Mouse (Mus musculus): Measurements from ENCODE around the gene Slc17a9. TPM values are rescaled to one million over a fixed set of nuclear protein-coding genes. Genes with fewer than 3 reads are reported as not detected.

Gene Slc17a9
- polyA plus RNA-seq, 1 experiment, result 0.70 TPM

DNA sequence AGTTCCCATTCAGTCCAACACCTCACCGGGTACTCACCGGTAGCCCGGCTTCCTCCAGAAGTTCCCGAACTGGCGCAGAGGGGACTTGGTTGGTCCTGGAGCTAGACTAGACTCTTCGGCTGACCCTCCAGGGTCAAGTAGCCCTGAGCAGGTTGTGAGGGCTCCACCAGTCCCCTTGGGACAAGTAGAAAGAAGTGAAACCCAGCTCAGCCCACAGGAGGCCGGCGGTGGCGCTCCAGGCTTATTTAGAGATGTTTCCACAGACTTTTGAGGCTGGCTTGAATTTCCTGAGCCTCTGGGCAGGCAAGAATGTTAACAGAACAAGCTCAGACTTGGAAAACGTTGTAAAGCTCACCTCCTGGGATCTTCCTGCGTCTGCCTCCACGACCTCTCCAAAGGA is 50.2 kb downstream of the Slc17a9 start:
- TF ChIP-seq GATA1 (IDR thresholded peaks at IDR 0.05; ENCODE audit: low read length), result no peak

DNA sequence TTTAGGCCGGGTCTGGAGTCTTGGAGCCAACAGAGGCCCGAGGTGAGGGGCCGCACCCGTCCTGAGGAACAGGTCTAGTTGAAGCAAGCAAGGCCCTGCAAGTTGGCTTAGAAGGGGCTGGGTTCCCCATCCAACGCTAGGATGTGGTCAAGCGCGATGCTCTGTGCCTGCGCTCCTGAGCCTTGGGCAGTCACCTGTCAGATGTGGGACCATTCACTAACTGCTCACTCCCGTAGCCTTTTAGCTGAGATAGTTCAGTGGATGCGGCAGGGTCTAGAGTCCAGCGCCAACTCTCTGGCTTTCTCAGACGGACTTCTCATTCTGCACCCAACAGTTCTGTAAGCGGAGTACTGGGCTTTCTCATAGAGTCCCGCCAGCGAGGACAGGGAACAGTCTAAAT is 50.6 kb downstream of the Slc17a9 start:
- no peak for TF ChIP-seq GATA1 (IDR thresholded peaks at IDR 0.05; ENCODE audit: low read length)

DNA sequence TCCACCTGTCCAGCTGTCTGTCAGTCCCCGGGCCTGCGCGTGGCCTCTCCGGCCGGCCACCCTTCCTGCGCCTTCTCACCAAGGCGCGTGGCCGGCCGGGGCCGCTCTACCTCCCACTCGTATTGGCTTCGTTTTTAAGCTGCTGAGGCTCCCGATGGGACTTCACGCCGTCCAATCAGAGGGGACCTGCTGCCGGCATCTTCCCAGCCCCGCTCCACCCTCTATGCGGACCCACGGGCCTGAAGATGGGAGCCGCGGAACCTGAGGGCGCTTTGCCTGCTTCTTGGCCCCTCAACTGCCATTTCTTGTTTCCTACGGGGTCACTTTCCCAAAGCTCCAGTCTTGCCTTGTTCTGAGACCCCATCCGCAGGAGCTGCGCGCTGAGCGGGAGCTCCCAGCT is 51.7 kb downstream of the Slc17a9 start, which contains the start of gene Bhlhe23:
TSS of gene Bhlhe23 (minus strand) at position 108 of the 400 bp plus-strand sequence.
- TF ChIP-seq GATA1 (IDR thresholded peaks at IDR 0.05; ENCODE audit: low read length), result no peak

DNA sequence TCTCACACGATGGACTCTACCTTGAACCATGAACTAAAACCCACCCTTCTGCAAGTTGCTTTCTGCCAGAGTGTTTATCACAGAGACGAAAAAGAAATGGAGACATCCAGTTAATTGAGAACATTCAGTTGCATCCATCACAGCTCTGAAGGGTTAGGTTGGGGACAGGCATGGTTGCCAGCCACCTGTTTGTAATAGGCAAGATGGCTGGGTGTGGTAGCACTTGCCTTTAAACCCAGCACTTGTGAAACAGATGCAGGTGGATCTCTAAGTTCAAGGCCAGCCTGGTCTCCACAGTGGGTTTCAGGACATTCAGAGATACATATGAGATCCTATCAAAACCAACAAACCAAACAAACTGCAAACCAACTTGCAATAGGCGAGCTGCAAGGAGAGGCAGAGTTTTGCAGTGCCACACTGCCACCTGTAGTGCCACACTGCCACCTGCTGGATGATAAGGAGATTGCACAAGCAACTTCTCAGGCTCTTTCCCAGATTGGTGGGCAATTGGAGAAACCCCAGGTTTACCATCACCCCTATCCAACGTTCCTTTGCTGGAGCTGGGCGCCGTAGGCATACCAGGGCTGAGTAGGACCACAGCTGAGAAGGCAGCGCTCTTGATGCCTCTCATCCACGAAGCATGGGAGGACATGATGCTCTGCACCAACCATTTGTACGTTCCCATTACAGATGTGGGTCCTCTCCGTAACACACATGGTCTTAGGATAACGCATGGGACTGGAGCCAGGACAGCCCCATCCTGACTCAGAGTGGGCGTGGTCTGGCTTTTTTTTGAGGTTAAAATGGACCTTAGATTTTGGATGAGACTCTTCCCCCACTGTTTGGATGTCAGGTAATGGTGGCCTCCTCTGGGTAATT is 54.4 kb downstream of the Slc17a9 start:
- TF ChIP-seq GATA1 (IDR thresholded peaks at IDR 0.05; ENCODE audit: low read length), result no peak

DNA sequence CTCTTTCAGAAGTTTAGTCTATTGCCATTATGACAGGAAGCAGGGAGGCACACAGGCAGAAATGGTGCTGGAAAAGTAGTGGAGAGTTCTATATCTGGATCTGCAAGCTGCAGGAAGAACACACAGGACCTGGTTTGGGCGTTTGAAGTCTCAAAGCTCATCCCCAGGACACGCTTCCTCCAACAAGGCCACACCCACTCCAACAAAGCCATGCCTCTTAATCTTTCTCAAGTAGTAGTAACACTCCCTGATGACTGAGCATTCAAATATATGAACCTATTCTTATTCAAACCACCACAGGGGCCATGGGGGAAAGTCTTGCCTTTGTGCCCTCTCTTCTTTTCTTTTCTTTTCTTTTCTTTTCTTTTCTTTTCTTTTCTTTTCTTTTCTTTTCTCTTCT is 55.2 kb downstream of the Slc17a9 start:
- no peak for TF ChIP-seq GATA1 (IDR thresholded peaks at IDR 0.05; ENCODE audit: low read length)

DNA sequence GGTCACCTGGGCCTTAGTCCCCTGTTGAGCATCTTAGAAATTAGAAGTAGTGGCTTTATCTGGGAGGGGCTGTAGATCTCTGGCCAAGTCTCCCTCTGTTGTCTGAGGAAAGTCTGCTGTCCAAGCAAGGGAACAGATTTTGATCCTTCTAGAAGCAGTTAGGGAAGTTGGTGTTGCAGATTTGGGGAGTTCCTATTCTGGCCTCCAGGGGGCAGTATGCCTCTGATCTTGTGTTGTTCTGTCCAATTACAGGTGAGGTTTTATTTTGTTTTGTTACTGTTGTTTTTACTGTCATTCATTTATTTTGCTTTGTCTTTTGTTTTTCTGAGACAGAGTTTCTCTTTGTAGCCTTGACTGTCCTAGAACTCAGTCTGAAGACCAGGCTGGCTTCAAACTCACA is 61.7 kb downstream of the Slc17a9 start:
- no peak for TF ChIP-seq GATA1 (IDR thresholded peaks at IDR 0.05; ENCODE audit: low read length)

DNA sequence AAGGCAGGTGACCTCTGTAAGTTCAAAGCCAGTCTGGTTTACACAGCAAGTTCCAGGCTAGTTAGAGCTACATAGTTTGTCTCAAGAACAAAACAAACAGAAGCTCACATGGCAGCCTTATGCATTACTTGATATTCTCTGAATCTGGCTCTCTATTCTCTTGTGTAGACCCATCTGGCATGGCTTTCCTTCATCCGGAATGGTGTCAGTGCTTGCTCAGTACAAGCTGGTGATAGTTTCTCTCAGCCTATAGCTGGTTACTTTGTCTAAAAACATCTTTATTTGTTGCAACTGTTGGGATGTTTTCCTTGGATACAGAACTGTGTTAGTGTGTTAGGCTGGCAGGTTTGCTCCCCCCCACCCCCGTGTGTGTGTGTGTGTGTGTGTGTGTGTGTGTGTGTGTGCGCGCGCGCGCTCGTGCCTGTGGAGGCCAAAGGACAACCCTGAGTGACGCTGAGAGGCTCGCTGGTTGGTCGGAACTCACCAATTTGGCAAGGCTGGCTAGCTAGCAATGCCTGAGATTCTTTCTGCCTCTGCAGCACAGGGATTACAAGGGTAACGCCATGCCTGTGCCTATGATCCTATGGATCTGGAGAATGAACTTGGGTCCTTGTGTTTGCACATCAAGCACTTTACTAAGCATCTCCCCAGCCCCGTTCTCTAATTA is 62.6 kb downstream of the Slc17a9 start:
- no peak for TF ChIP-seq GATA1 (IDR thresholded peaks at IDR 0.05; ENCODE audit: low read length)

DNA sequence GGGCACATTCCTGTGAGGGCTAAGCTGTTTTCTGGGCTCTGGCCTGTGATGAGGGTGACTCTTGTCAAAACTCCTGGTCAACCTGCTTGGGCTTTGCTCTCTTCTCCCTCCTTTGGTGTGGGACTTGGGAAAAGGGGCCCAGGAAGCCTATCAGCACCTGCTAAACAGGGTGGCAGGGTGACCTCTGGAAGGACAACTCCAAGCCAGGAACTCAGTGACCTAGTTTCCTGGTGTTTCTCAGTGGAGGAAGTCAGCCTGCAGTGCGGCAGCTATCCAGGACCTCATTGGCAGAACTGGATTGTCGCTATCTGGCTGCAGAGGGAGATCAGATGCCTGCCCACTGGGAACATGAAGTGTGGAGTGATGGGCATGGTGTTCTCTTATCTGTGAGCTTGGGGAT is 63.3 kb downstream of the Slc17a9 start:
- TF ChIP-seq GATA1 (IDR thresholded peaks at IDR 0.05; ENCODE audit: low read length), result no peak

DNA sequence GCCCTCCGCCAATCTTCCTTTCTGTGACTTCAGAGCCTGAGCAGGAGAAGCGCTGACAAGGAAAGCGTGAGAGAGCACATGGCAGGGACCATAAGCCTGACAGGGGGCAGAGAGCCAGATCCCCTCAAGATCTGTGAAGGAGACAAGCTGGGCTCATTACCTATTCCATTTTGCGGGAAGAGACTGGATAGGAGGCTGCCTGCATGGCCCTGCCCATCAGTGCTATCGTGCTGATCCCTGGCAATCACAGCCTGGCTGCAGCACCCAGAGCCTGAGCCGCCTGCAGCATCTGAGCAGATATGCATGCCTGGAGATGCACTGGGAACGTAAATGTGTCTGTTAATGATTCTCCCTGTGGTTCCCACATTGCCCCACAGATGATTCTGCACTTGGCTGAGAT is 63.8 kb downstream of the Slc17a9 start:
- no peak for TF ChIP-seq GATA1 (IDR thresholded peaks at IDR 0.05; ENCODE audit: low read length)

DNA sequence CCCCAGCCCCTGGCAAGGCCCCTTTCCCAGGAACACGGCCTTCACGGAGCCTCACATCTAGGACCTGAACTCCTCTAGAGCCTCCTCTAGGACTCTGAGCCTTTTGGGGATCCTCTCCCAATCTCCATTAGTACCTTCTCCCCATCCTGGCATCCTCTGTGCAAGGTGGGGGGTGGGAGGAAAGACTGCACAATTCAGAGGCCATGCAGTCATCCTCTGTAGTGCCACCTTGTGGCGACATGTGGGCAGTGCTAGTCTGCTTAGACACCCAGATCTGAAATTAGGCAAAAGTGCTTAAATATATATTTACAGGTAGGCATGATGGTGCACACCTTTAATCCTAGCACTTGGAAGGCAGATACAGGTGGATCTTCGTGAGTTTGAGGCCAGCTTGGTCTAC is 66.6 kb downstream of the Slc17a9 start:
- TF ChIP-seq GATA1 (IDR thresholded peaks at IDR 0.05; ENCODE audit: low read length), result no peak

Other genes starting within 250 kb of the Slc17a9 start
- gene Ntsr1, start 225.3 kb upstream of the Slc17a9 start, polyA plus RNA-seq (2012), result not detected in 2 replicates
- 21.5 and 24.9 TPM in 2 replicates for gene Mrgbp, start 144.0 kb upstream of the Slc17a9 start, polyA plus RNA-seq (2012)
- gene Ogfr, start 136.0 kb upstream of the Slc17a9 start, polyA plus RNA-seq (2012), result 142 and 171 TPM in 2 replicates
- 0.09 and 0.15 TPM in 2 replicates for gene Col9a3, start 127.5 kb upstream of the Slc17a9 start, polyA plus RNA-seq (2012)
- gene Tcfl5, start 82.6 kb upstream of the Slc17a9 start, polyA plus RNA-seq (2012), result not detected in 2 replicates
- gene Dido1, start 15.3 kb upstream of the Slc17a9 start, polyA plus RNA-seq (2012), result 25.6 and 29.7 TPM in 2 replicates
- 43.3 and 62.1 TPM in 2 replicates for gene Gid8, start 15.1 kb upstream of the Slc17a9 start, polyA plus RNA-seq (2012)
- not detected in 2 replicates for gene Bhlhe23, start 51.6 kb downstream of the Slc17a9 start, polyA plus RNA-seq (2012)
- gene Ythdf1, start 195.7 kb downstream of the Slc17a9 start, polyA plus RNA-seq (2012), result 94.3 and 123 TPM in 2 replicates
- gene Birc7, start 203.8 kb downstream of the Slc17a9 start, polyA plus RNA-seq (2012), result not detected in 2 replicates
- not detected in 2 replicates for gene Nkain4, start 229.4 kb downstream of the Slc17a9 start, polyA plus RNA-seq (2012)
- 31.0 and 35.0 TPM in 2 replicates for gene Arfgap1, start 242.0 kb downstream of the Slc17a9 start, polyA plus RNA-seq (2012)

Data from G1E-ER4 (cell line).